Mouse (Mus musculus) CH12F3 (cell line): ENCODE results near the gene A930018P22Rik.

ENCODE experiments used
- in situ Hi-C: fragments of 300-500 bp; cut with MboI; formaldehyde crosslinking; loops from 2 replicates; pipeline ENCODE4 v1.14.3; 2020; ENCODE audit warnings: low sequenced_read_pairs

The A930018P22Rik gene

GRCm38 (mm10) chr2:104153345-104153744, 30.8 kb downstream of the A930018P22Rik start:
- in situ Hi-C loops, result no loop called here

GRCm38 (mm10) chr2:104153876-104154275, 31.3 kb downstream of the A930018P22Rik start:
- in situ Hi-C loops, result no loop called here

GRCm38 (mm10) chr2:104157831-104158230, 35.3 kb downstream of the A930018P22Rik start:
- in situ Hi-C loops, result no loop called here

GRCm38 (mm10) chr2:104163418-104163817, 40.8 kb downstream of the A930018P22Rik start:
- in situ Hi-C loops, result no loop called here

GRCm38 (mm10) chr2:104163978-104164487, 41.5 kb downstream of the A930018P22Rik start:
- in situ Hi-C loops, result no loop called here

GRCm38 (mm10) chr2:104165631-104166030, 43.1 kb downstream of the A930018P22Rik start:
- in situ Hi-C loops, result no loop called here

GRCm38 (mm10) chr2:104167765-104168164, 45.2 kb downstream of the A930018P22Rik start:
- in situ Hi-C loops, result no loop called here

- in situ Hi-C loops, result no loop called here
Measured at GRCm38 (mm10) chr2:104168186-104168896, 45.8 kb downstream of the A930018P22Rik start.

- in situ Hi-C loops, result no loop called here
Measured at GRCm38 (mm10) chr2:104172695-104173348, 50.3 kb downstream of the A930018P22Rik start.

- in situ Hi-C loops, result no loop called here
Measured at GRCm38 (mm10) chr2:104173431-104173830, 50.9 kb downstream of the A930018P22Rik start.
